Mouse (Mus musculus): ENCODE measurements around the gene Nexmif. TPM values are rescaled to one million over a fixed set of nuclear protein-coding genes. Genes with fewer than 3 reads are reported as not detected.

The Nexmif gene
- polyA plus RNA-seq, 1 experiment from 2014 or later, result 1.3 TPM

DNA sequence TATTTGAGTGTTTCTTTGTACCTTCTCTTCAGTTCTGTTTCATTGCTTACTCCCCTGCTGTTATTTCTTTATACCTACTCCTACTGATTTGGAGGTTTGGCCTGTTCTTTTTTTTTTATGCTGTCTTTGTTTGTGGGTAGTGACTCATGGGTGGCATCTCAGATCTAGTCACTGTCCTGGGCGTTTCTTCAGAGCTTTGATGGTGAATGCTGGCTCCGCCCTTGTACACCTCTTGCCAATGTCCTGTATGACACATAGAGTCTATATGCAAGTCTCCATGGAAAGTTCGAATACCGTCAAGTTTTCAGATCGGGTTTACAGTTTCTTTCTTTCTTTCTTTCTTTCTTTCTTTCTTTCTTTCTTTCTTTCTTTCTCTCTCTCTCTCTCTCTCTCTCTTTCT, 167.1 kb downstream of the Nexmif start:
- Histone ChIP-seq H3K27me3 (ENCODE audit: insufficient read depth, low read length) (no peaks in the 10 kb centered on the region; the same call in 1 of the 2 replicates), H3K9ac (ENCODE audit: low read depth, low read length) (no peak overlapping the region), H3K9me3 (replicated peaks; ENCODE audit: low read length) (no peaks in the 10 kb centered on the region), H3K4me1 (replicated peaks; ENCODE audit: insufficient read depth, low read length) (no peaks in the 10 kb centered on the region), H3K27ac (no peak overlapping the region), H3K4me3 (replicated peaks; ENCODE audit: low read depth, low read length) (no peak overlapping the region), H3K4me2 (ENCODE audit: low read length) (no peak overlapping the region), H3K36me3 (ENCODE audit: insufficient read depth, low read length) (no peaks in the 10 kb centered on the region)
- DNase-seq (ENCODE audit: low spot score) (no peak), ATAC-seq (replicated peaks; ENCODE audit: low FRiP score, low read depth) (no peak)
- 72% methylated on average over 5 of the region's 5 CpGs for WGBS
- no peak for TF ChIP-seq CTCF (IDR thresholded peaks at IDR 0.05; ENCODE audit: low read depth)

DNA sequence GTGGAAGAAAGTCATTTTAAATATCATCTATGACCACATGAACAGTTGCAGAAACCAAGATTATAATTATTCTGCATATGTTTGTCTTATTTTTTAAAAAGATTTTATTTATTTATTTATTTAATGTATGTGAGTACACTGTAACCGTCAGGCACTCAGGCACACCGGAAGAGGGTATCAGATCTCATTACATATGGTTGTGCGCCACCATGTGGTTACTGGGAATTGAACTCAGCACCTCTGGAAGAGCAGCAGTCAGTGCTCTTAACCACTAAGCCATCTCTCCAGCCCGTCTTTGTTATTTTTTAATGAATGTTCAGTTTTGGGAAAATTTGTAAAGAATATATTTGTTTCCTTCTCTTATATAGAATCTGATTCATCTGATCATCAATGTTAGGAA, 168.2 kb downstream of the Nexmif start:
- Histone ChIP-seq H3K9me3 (replicated peaks; ENCODE audit: low read length) (no peaks in the 10 kb centered on the region), H3K4me2 (ENCODE audit: low read length) (no peak overlapping the region), H3K36me3 (ENCODE audit: insufficient read depth, low read length) (no peaks in the 10 kb centered on the region), H3K27ac (no peak overlapping the region), H3K4me3 (replicated peaks; ENCODE audit: low read depth, low read length) (no peak overlapping the region), H3K4me1 (replicated peaks; ENCODE audit: insufficient read depth, low read length) (no peaks in the 10 kb centered on the region), H3K27me3 (ENCODE audit: insufficient read depth, low read length) (no peaks in the 10 kb centered on the region; the same call in 1 of the 2 replicates), H3K9ac (ENCODE audit: low read depth, low read length) (no peak overlapping the region)
- ATAC-seq (replicated peaks; ENCODE audit: low FRiP score, low read depth), result no peak
- TF ChIP-seq CTCF (IDR thresholded peaks at IDR 0.05; ENCODE audit: low read depth), result peak; percentile 46
- WGBS, result 43% methylated on average over 4 of the region's 4 CpGs
- DNase-seq (ENCODE audit: low spot score), result no peak

MicroRNAs encoded within 50 kb of the gene (microRNA counts, 519-probe panel; counts per million panel counts)
- microRNA mmu-miR-672, result 2,295 counts per million, percentile 69 among the panel's probes with 10 or more counts

Small RNA genes lying within 50 kb of the gene (microRNA-seq; reads per million reads assigned to microRNA genes)
- not detected for gene Gm24993
- 109 reads per million, percentile 52 among the genes with 10 or more reads in this experiment for gene Mir672

Other genes starting within 250 kb of the Nexmif start
- 19.1 and 21.0 TPM in 2 replicates for gene Rlim, start 219.9 kb downstream of the Nexmif start, polyA plus RNA-seq (2015; fragmentation: Nextera tagmentation; extraction: Ambion mirVana)
- gene Abcb7, start 212.7 kb upstream of the Nexmif start, polyA plus RNA-seq (2015; fragmentation: Nextera tagmentation; extraction: Ambion mirVana), result 6.7 and 7.1 TPM in 2 replicates

All from kidney, postnatal 0 days (tissue).